Mouse (Mus musculus): ENCODE measurements at regions not wholly inside any gene's neighbourhood (a gene's known extent, or its start where the extent isn't known, plus 50 kb on each side); places are given as distances from the start of the nearest gene placed in this dataset.

- TF ChIP-seq POLR2A (IDR thresholded peaks at IDR 0.05; ENCODE audit: borderline replicate concordance, extremely low read depth, low read depth, low read length) (no peak), CTCF (IDR thresholded peaks at IDR 0.05; ENCODE audit: insufficient read depth, low read length) (no peak)
Observed at GRCm38 (mm10) chr13:69236386-69236785, 237.0 kb upstream of the Adcy2 start.

All from lung, adult 2 months (tissue).